Mouse (Mus musculus): ENCODE data around the gene Olfr211. TPM values are rescaled to one million over a fixed set of nuclear protein-coding genes. Genes with fewer than 3 reads are reported as not detected.
"Not testable (repeated sequence)": the region's sequence is repeated elsewhere in the genome, so short reads cannot be mapped to it uniquely, and the experiment has no call there.

Olfr211 gene
- polyA plus RNA-seq, 1 experiment from 2014 or later, result not detected

- 79% methylated on average over 1 of the region's 1 CpGs for WGBS
- Histone ChIP-seq H3K4me1 (no peaks in the 10 kb centered on the region), H3K36me3 (no peaks in the 10 kb centered on the region), H3K4me2 (replicated peaks) (no peak overlapping the region), H3K4me3 (no peak overlapping the region), H3K27me3 (no peaks in the 10 kb centered on the region), H3K9ac (replicated peaks) (no peak overlapping the region), H3K27ac (replicated peaks) (no peak overlapping the region), H3K9me3 (no peaks in the 10 kb centered on the region)
- ATAC-seq (replicated peaks), result no peak
These were observed 7.1 kb downstream of the Olfr211 start for GRCm38 (mm10) chr6:116495960-116496359.

- not testable (repeated sequence) for H3K4me2 ChIP-seq (replicated peaks); H3K36me3 ChIP-seq; H3K9ac ChIP-seq (replicated peaks); H3K27ac ChIP-seq (replicated peaks); H3K9me3 ChIP-seq; ATAC-seq (replicated peaks); H3K4me3 ChIP-seq; H3K4me1 ChIP-seq; H3K27me3 ChIP-seq
- 92% methylated on average over 20 of the region's 20 CpGs for WGBS
These were observed 17.6 kb downstream of the Olfr211 start, which contains the start of gene Olfr212 for GRCm38 (mm10) chr6:116506302-116507003. TSS of gene Olfr212 (plus strand) at chr6:116506516.

GRCm38 (mm10) chr6:116514832-116515231, 25.9 kb downstream of the Olfr211 start:
- Histone ChIP-seq H3K9ac (replicated peaks) (no peak overlapping the region), H3K36me3 (no peaks in the 10 kb centered on the region), H3K4me2 (replicated peaks) (no peak overlapping the region), H3K27ac (replicated peaks) (no peak overlapping the region), H3K27me3 (no peaks in the 10 kb centered on the region), H3K4me3 (no peak overlapping the region), H3K9me3 (no peaks in the 10 kb centered on the region), H3K4me1 (no peaks in the 10 kb centered on the region)
- no peak for ATAC-seq (replicated peaks)

DNA sequence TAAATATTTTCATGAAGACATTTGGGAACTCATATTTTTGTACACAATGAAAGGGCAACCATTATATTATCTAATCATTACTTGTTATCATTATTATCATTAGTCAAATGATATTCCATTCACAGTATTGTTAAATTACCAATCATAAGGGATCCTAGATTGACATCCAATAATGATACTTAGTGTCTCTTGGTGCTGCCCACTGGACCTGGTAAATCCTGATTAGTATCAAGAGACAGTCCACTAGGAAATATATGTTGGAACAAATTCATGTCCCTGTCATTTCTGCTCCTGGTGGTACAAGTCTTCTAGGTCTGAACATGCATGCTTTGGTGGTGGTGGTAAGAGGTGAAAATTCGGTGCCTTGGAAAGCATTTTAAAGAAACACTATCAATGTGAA, 49.3 kb downstream of the Olfr211 start, which contains the start of gene Olfr213:
TSS of gene Olfr213 (plus strand) at position 301 of the 400 bp plus-strand sequence.
- ATAC-seq (replicated peaks), result no peak
- Histone ChIP-seq H3K27ac (replicated peaks) (no peak within 1 kb of the TSS), H3K9ac (replicated peaks) (no peak within 1 kb of the TSS), H3K4me2 (replicated peaks) (no peak within 1 kb of the TSS), H3K36me3 (no peaks in the 10 kb centered on the region), H3K9me3 (no peaks in the 10 kb centered on the region), H3K4me1 (no peaks in the 10 kb centered on the region), H3K27me3 (no peaks in the 10 kb centered on the region), H3K4me3 (no peak within 1 kb of the TSS)
- 91% methylated on average over 1 of the region's 1 CpGs for WGBS

GRCm38 (mm10) chr6:116542500-116542899, 53.6 kb downstream of the Olfr211 start:
- Histone ChIP-seq H3K4me3 (no peak overlapping the region), H3K36me3 (no peaks in the 10 kb centered on the region), H3K27ac (replicated peaks) (no peak overlapping the region), H3K9ac (replicated peaks) (no peak overlapping the region), H3K4me1 (no peaks in the 10 kb centered on the region), H3K27me3 (no peaks in the 10 kb centered on the region), H3K4me2 (replicated peaks) (no peak overlapping the region), H3K9me3 (no peaks in the 10 kb centered on the region)
- WGBS, result 93% methylated on average over 2 of the region's 2 CpGs
- ATAC-seq (replicated peaks), result no peak

Other genes starting within 250 kb of the Olfr211 start
- 8.1 and 8.3 TPM in 2 replicates for gene Zfand4, start 224.9 kb upstream of the Olfr211 start, polyA plus RNA-seq (2015; fragmentation: Nextera tagmentation; extraction: Ambion mirVana)
- gene March8, start 151.1 kb upstream of the Olfr211 start, polyA plus RNA-seq (2015; fragmentation: Nextera tagmentation; extraction: Ambion mirVana), result 52.3 and 55.7 TPM in 2 replicates
- 0.34 and 0.70 TPM in 2 replicates for gene Alox5, start 27.9 kb upstream of the Olfr211 start, polyA plus RNA-seq (2015; fragmentation: Nextera tagmentation; extraction: Ambion mirVana)
- gene Olfr212, start 17.4 kb downstream of the Olfr211 start, polyA plus RNA-seq (2015; fragmentation: Nextera tagmentation; extraction: Ambion mirVana), result not detected in 2 replicates
- gene Olfr213, start 49.4 kb downstream of the Olfr211 start, polyA plus RNA-seq (2015; fragmentation: Nextera tagmentation; extraction: Ambion mirVana), result not detected in 2 replicates
- 0.33 and 0.52 TPM in 2 replicates for gene Gm5580, start 62.0 kb downstream of the Olfr211 start, polyA plus RNA-seq (2015; fragmentation: Nextera tagmentation; extraction: Ambion mirVana)
- gene Olfr214, start 65.1 kb downstream of the Olfr211 start, polyA plus RNA-seq (2015; fragmentation: Nextera tagmentation; extraction: Ambion mirVana), result not detected in 2 replicates
- not detected in 2 replicates for gene Olfr215, start 95.1 kb downstream of the Olfr211 start, polyA plus RNA-seq (2015; fragmentation: Nextera tagmentation; extraction: Ambion mirVana)
- gene Zfp422, start 139.9 kb downstream of the Olfr211 start, polyA plus RNA-seq (2015; fragmentation: Nextera tagmentation; extraction: Ambion mirVana), result 218 and 222 TPM in 2 replicates
- 7.2 and 8.1 TPM in 2 replicates for gene Depp1, start 161.5 kb downstream of the Olfr211 start, polyA plus RNA-seq (2015; fragmentation: Nextera tagmentation; extraction: Ambion mirVana)
- gene Rassf4, start 184.9 kb downstream of the Olfr211 start, polyA plus RNA-seq (2015; fragmentation: Nextera tagmentation; extraction: Ambion mirVana), result 9.9 and 10.2 TPM in 2 replicates
- 0.36 and 1.4 TPM in 2 replicates for gene Tmem72, start 227.8 kb downstream of the Olfr211 start, polyA plus RNA-seq (2015; fragmentation: Nextera tagmentation; extraction: Ambion mirVana)

All from forebrain, embryonic 15.5 days (tissue).